Mouse (Mus musculus): Measurements from ENCODE around the gene Adcy2. TPM values are rescaled to one million over a fixed set of nuclear protein-coding genes. Genes with fewer than 3 reads are reported as not detected.

Gene Adcy2
- polyA plus RNA-seq (2015; fragmentation: Nextera tagmentation; extraction: Ambion mirVana) = 7.4 and 7.5 TPM in 2 replicates

DNA sequence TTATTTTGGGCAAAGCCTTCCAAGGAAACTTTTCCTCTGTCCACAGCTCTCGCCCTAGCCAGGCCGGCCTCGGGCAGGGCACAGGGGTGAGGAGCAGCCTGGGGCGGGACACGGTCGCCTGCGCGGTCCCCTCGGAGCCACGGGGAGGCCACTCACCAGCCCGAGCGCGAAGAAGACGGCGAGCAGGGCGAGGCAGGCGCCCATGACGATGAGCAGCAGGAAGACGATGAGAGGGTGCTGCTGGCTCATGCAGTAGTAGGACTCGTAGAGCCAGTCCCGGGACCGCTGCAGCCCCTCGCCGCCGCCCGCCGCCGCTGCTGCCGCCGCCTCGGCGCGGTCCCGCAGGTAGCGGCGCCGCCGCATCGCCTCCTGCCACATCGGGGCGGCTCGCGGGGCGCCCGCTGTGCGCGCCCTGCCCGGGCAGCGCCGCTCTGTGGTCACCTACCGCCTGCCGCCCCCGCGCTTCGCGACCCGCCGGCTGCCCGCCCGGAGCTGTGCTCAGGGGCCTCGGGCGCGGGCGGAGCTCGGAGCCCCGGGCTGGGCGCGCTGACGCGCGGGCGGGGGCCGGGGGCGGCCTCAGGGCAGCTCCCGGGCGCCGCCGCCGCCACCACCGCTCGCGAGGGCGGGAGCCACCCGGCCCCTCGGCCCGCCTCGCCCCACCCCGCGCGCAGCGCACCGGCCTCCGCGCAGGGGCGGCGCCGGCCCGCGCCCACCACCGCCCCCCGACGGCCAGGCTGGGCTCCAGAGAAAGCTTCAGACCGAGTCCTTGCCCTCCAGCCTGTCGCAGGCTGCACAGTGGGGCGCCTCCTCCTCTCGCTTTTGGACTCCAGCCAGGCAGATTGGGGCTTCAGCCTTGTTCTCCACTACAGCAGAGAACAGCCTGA is at the start of gene Adcy2:
Adcy2 (minus strand) TSS at position 624 of the 884 bp plus-strand sequence.
- no peaks in the 10 kb centered on the region for H3K36me3 ChIP-seq
- ATAC-seq (ENCODE audit: insufficient number of reproducible peaks, low FRiP score, low TSS enrichment, low read depth) = peak; percentile 85
- H3K4me1 ChIP-seq = peaks cover 22% of the 10 kb centered on the region
- peaks cover 9% of the 10 kb centered on the region for H3K27me3 ChIP-seq
- no peaks in the 10 kb centered on the region for H3K9me3 ChIP-seq
- H3K9ac ChIP-seq = peak within 1 kb of the TSS; percentile 56
- H3K4me2 ChIP-seq = peak within 1 kb of the TSS; percentile 89
- H3K27ac ChIP-seq = peak within 1 kb of the TSS; percentile 75
- H3K4me3 ChIP-seq = peak within 1 kb of the TSS; percentile 69
- 1% methylated on average over 61 of the region's 106 CpGs for WGBS

- ATAC-seq (ENCODE audit: insufficient number of reproducible peaks, low FRiP score, low TSS enrichment, low read depth) = no peak
- Histone ChIP-seq H3K4me3 (no peak overlapping the region), H3K27ac (no peak overlapping the region), H3K4me1 (no peaks in the 10 kb centered on the region), H3K36me3 (no peaks in the 10 kb centered on the region), H3K9ac (no peak overlapping the region), H3K27me3 (no peaks in the 10 kb centered on the region), H3K4me2 (no peak overlapping the region), H3K9me3 (no peaks in the 10 kb centered on the region)
- 77% methylated on average over 5 of the region's 5 CpGs for WGBS
Observed at GRCm38 (mm10) chr13:69036991-69037597, 37.8 kb upstream of the Adcy2 start.

- Histone ChIP-seq H3K27me3 (no peaks in the 10 kb centered on the region), H3K36me3 (no peaks in the 10 kb centered on the region), H3K9ac (no peak overlapping the region), H3K4me1 (no peaks in the 10 kb centered on the region), H3K4me2 (no peak overlapping the region), H3K9me3 (no peaks in the 10 kb centered on the region), H3K27ac (no peak overlapping the region), H3K4me3 (no peak overlapping the region)
- 86% methylated on average over 1 of the region's 1 CpGs for WGBS
- no peak for ATAC-seq (ENCODE audit: insufficient number of reproducible peaks, low FRiP score, low TSS enrichment, low read depth)
Observed at GRCm38 (mm10) chr13:69034621-69035020, 35.3 kb upstream of the Adcy2 start.

GRCm38 (mm10) chr13:69033532-69033931 is 34.2 kb upstream of the Adcy2 start:
- Histone ChIP-seq H3K27me3 (no peaks in the 10 kb centered on the region), H3K4me1 (no peaks in the 10 kb centered on the region), H3K36me3 (no peaks in the 10 kb centered on the region), H3K9ac (no peak overlapping the region), H3K4me2 (no peak overlapping the region), H3K4me3 (no peak overlapping the region), H3K27ac (no peak overlapping the region), H3K9me3 (no peaks in the 10 kb centered on the region)
- ATAC-seq (ENCODE audit: insufficient number of reproducible peaks, low FRiP score, low TSS enrichment, low read depth) = no peak
- WGBS = 71% methylated on average over 7 of the region's 7 CpGs

DNA sequence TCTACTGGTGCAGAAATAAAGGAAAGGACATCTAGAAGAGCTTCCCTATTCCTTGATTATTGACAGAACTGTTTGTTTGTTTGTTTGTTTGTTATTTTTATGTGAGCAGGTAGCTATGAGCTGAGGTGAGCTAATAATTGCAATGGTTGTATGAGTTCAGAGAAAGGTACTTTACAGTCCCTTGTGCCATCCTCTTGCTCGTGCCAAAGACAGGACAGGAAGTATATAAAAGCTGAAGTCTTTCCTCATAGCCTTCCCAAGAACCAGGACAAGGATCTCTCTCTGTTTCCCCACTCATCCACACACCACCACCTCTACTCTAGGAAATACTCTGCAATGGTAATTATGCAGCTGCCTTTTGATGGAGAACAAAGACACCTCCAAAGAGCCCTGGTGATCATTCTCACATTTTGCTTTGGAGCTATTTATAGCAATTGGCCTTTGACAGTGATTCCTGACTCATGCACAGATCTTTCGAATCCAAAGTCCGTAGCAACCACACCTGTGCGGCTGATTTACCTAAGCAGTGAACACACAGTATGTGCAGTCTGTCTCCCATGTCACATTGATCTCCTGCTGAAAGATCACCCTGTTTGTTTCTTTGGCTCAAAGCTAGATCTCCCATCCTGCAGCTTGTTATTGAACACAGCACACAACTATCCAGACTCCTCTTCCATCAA is 29.9 kb upstream of the Adcy2 start:
- Histone ChIP-seq H3K4me2 (no peak overlapping the region), H3K9ac (no peak overlapping the region), H3K4me1 (no peaks in the 10 kb centered on the region), H3K27ac (no peak overlapping the region), H3K27me3 (no peaks in the 10 kb centered on the region), H3K9me3 (no peaks in the 10 kb centered on the region), H3K36me3 (no peaks in the 10 kb centered on the region), H3K4me3 (no peak overlapping the region)
- WGBS = 77% methylated on average over 4 of the region's 4 CpGs
- no peak for ATAC-seq (ENCODE audit: insufficient number of reproducible peaks, low FRiP score, low TSS enrichment, low read depth)

DNA sequence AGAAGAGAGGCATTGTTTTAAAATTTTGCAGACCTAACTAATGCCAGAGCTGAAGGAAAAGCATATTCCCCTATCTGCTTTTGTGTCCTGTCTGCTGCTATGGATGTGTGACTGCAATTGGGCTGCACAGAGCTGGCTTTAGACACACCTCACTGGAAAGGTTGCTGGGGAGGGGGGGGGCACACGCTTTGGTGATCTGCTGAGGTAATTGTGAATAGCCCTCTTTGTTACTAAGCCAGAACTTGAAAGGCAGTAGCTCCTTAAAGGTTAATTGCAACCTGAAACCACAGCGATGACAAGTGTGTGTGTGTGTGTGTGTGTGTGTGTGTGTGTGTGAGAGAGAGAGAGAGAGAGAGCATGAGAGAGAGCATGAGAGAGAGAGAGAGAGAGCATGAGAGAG is 25.6 kb upstream of the Adcy2 start:
- WGBS = 17% methylated on average over 2 of the region's 2 CpGs
- Histone ChIP-seq H3K9me3 (no peaks in the 10 kb centered on the region), H3K4me3 (no peak overlapping the region), H3K4me2 (no peak overlapping the region), H3K4me1 (no peaks in the 10 kb centered on the region), H3K9ac (no peak overlapping the region), H3K36me3 (no peaks in the 10 kb centered on the region), H3K27me3 (no peaks in the 10 kb centered on the region), H3K27ac (no peak overlapping the region)
- ATAC-seq (ENCODE audit: insufficient number of reproducible peaks, low FRiP score, low TSS enrichment, low read depth) = no peak

DNA sequence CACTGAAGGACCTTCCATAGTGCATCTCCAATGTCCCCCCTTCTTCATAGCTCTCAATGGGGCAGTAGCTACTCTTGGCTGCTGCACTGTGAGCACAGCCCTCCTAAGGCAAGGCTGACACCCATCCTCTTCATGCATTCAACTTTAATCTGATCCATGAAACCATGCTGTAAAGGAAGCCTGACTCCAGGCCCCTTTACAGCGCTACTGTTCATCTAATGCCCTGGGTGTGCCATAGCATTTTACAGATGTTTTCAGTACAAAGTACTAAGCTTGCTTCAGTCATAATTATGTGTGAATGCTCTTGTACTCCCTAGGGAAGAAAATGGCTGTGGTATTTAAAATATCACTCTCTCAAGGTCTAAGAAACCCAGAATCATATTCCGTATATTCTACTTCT is 23.9 kb upstream of the Adcy2 start:
- H3K27me3 ChIP-seq = no peaks in the 10 kb centered on the region
- H3K9me3 ChIP-seq = no peaks in the 10 kb centered on the region
- H3K4me1 ChIP-seq = no peaks in the 10 kb centered on the region
- H3K4me3 ChIP-seq = no peak overlapping the region
- no peak overlapping the region for H3K27ac ChIP-seq
- H3K9ac ChIP-seq = no peak overlapping the region
- no peaks in the 10 kb centered on the region for H3K36me3 ChIP-seq
- ATAC-seq (ENCODE audit: insufficient number of reproducible peaks, low FRiP score, low TSS enrichment, low read depth) = no peak
- 76% methylated on average over 2 of the region's 2 CpGs for WGBS
- H3K4me2 ChIP-seq = no peak overlapping the region

- H3K27ac ChIP-seq = no peak overlapping the region
- no peak overlapping the region for H3K4me3 ChIP-seq
- ATAC-seq (ENCODE audit: insufficient number of reproducible peaks, low FRiP score, low TSS enrichment, low read depth) = no peak
- H3K27me3 ChIP-seq = no peaks in the 10 kb centered on the region
- no peaks in the 10 kb centered on the region for H3K9me3 ChIP-seq
- WGBS = 70% methylated on average over 2 of the region's 2 CpGs
- H3K4me2 ChIP-seq = no peak overlapping the region
- no peak overlapping the region for H3K9ac ChIP-seq
- H3K4me1 ChIP-seq = no peaks in the 10 kb centered on the region
- no peaks in the 10 kb centered on the region for H3K36me3 ChIP-seq
Observed at GRCm38 (mm10) chr13:69020574-69020973, 21.2 kb upstream of the Adcy2 start.

GRCm38 (mm10) chr13:69006915-69007314 is 7.6 kb upstream of the Adcy2 start:
- Histone ChIP-seq H3K4me3 (no peak overlapping the region), H3K4me2 (no peak overlapping the region), H3K9ac (no peak overlapping the region), H3K27ac (no peak overlapping the region), H3K27me3 (no peaks in the 10 kb centered on the region), H3K9me3 (no peaks in the 10 kb centered on the region), H3K4me1 (no peaks in the 10 kb centered on the region), H3K36me3 (no peaks in the 10 kb centered on the region)
- no peak for ATAC-seq (ENCODE audit: insufficient number of reproducible peaks, low FRiP score, low TSS enrichment, low read depth)
- 65% methylated on average over 5 of the region's 5 CpGs for WGBS

GRCm38 (mm10) chr13:69006091-69006490 is 6.8 kb upstream of the Adcy2 start:
- Histone ChIP-seq H3K4me3 (no peak overlapping the region), H3K36me3 (no peaks in the 10 kb centered on the region), H3K4me2 (no peak overlapping the region), H3K4me1 (no peaks in the 10 kb centered on the region), H3K27me3 (no peaks in the 10 kb centered on the region), H3K27ac (no peak overlapping the region), H3K9me3 (no peaks in the 10 kb centered on the region), H3K9ac (no peak overlapping the region)
- WGBS = 79% methylated on average over 4 of the region's 4 CpGs
- ATAC-seq (ENCODE audit: insufficient number of reproducible peaks, low FRiP score, low TSS enrichment, low read depth) = no peak

DNA sequence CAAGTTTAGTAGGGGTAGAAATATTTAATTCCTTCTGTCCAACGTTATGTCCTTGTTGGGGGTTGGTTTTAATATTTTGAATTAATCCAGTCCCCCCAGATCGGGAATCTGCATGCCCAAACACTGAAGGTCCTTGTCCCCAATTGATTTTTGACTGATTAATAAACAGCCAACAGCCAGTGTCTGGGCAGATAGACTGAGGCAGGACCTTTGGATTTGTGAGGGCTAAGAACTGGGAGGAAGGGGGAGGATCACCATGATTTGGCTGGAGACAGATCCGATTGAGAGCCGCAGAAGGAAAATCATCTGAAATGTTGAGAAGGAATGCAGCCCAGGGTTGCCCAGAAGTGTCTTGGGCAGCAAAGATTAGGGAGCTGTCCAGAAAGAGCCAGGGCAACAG is 5.1 kb upstream of the Adcy2 start:
- Histone ChIP-seq H3K27ac (no peak overlapping the region), H3K9ac (no peak overlapping the region), H3K9me3 (no peaks in the 10 kb centered on the region), H3K36me3 (no peaks in the 10 kb centered on the region), H3K4me1 (peaks cover 6% of the 10 kb centered on the region), H3K4me2 (no peak overlapping the region), H3K27me3 (peaks cover 9% of the 10 kb centered on the region), H3K4me3 (no peak overlapping the region)
- no peak for ATAC-seq (ENCODE audit: insufficient number of reproducible peaks, low FRiP score, low TSS enrichment, low read depth)
- WGBS = 78% methylated on average over 4 of the region's 4 CpGs

DNA sequence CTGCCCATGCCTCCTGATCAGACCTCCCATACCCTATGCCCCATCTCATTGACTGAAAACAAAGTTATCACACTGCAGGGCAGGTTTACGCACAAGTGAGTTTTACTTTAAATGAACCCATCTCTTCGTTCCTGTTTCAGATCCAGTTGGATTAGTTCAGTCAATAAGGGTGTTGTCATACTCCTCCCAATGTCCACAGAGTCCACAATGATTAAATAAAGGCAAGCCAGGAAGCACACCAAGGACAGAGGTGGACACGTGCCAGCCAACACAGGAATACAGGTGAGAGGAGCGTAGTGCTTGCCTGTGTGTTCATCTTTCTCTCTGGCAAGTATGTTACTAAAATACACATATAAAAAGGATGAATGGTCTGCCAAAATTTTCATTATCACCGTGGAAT is 3.3 kb upstream of the Adcy2 start:
- WGBS = 75% methylated on average over 5 of the region's 5 CpGs
- Histone ChIP-seq H3K4me2 (no peak overlapping the region), H3K9ac (no peak overlapping the region), H3K4me1 (peaks cover 15% of the 10 kb centered on the region), H3K27ac (no peak overlapping the region), H3K4me3 (no peak overlapping the region), H3K9me3 (no peaks in the 10 kb centered on the region), H3K36me3 (no peaks in the 10 kb centered on the region), H3K27me3 (peaks cover 9% of the 10 kb centered on the region)
- ATAC-seq (ENCODE audit: insufficient number of reproducible peaks, low FRiP score, low TSS enrichment, low read depth) = no peak

Measured in limb, embryonic 15.5 days (tissue).